Mouse (Mus musculus) stomach, postnatal 0 days (tissue): ENCODE measurements around the gene Rarres1. TPM values are rescaled to one million over a fixed set of nuclear protein-coding genes. Genes with fewer than 3 reads are reported as not detected.

ENCODE experiments used
- ATAC-seq: fragments of 200-750 bp; cut with Nextera tagmentation; 2 replicates; pipeline ENCODE4 v1.8.0; 2017; ENCODE audit not compliant: low FRiP score, low TSS enrichment
- DNase-seq: peaks from one replicate; pipeline ENCODE4 v3.0.0-alpha.2; 2016; ENCODE audit warnings: low spot score
- H3K27ac ChIP-seq: fragments of 300-500 bp; sonication (generic); replicated peaks from 2 replicates; pipeline ENCODE4 v1.5.1; 2014; ENCODE audit warnings: mild to moderate bottlenecking, control low read depth
- H3K27me3 ChIP-seq: fragments of 300-500 bp; sonication (generic); 2 replicates; pipeline ENCODE4 v1.6.1; 2014; ENCODE audit warnings: low read length; ENCODE audit not compliant: control insufficient read depth, insufficient read depth
- H3K36me3 ChIP-seq: fragments of 300-500 bp; sonication (generic); 2 replicates; pipeline ENCODE4 v1.6.1; 2014; ENCODE audit warnings: low read length, mixed read lengths; ENCODE audit not compliant: control insufficient read depth, insufficient read depth
- H3K4me1 ChIP-seq: fragments of 300-500 bp; sonication (generic); replicated peaks from 2 replicates; pipeline ENCODE4 v1.6.1; 2014; ENCODE audit warnings: antibody characterized with exemption; ENCODE audit not compliant: control insufficient read depth, insufficient read depth
- H3K4me2 ChIP-seq: fragments of 300-500 bp; sonication (generic); replicated peaks from 2 replicates; pipeline ENCODE4 v1.6.1; 2014; ENCODE audit warnings: low read depth, mild to moderate bottlenecking, control low read depth, moderate library complexity
- H3K4me3 ChIP-seq: fragments of 300-500 bp; sonication (generic); 2 replicates; pipeline ENCODE4 v1.5.1; 2014; ENCODE audit warnings: low read depth, low read length, control low read depth
- H3K9ac ChIP-seq: fragments of 300-500 bp; sonication (generic); 2 replicates; pipeline ENCODE4 v1.6.1; 2014; ENCODE audit warnings: mild to moderate bottlenecking, low read length, control low read depth, mixed read lengths
- H3K9me3 ChIP-seq: fragments of 300-500 bp; sonication (generic); 2 replicates; pipeline ENCODE4 v1.6.1; 2016; ENCODE audit warnings: low read length; ENCODE audit not compliant: control insufficient read depth
- CTCF ChIP-seq: IDR thresholded peaks from 2 replicates; pipeline ENCODE4 v1.5.1; 2016; ENCODE audit warnings: antibody characterized with exemption, low read depth, mild to moderate bottlenecking, moderate library complexity
- EP300 ChIP-seq: optimal IDR thresholded peaks from 2 replicates; pipeline ENCODE3; 2016; ENCODE audit warnings: antibody characterized with exemption
- WGBS: fragments of 180-500 bp; shearing (Covaris S2); extraction: QIAGEN DNeasy Blood & Tissue Kit; methylation state at CpG from one replicate; pipeline ENCODE4 v1.1.7; 2014; 5-methylcytosine and 5-hydroxymethylcytosine counted together
- polyA plus RNA-seq: library from polyadenylated mRNA; unstranded; fragments of >200 nt; fragmentation: Nextera tagmentation; extraction: Ambion mirVana; gene quantifications from 2 replicates; pipeline ENCODE4 v1.2.1, GENCODE M21; 2015

Gene Rarres1
- polyA plus RNA-seq, 1 experiment from 2014 or later = 3.1 TPM

GRCm38 (mm10) chr3:67553281-67553680, 38.0 kb upstream of the Rarres1 start:
- no peak for DNase-seq
- Histone ChIP-seq H3K4me1 (no peaks in the 10 kb centered on the region), H3K27me3 (no peaks in the 10 kb centered on the region), H3K4me3 (no peak overlapping the region), H3K9ac (no peak overlapping the region), H3K27ac (no peak overlapping the region), H3K4me2 (peak overlapping the region; percentile 17; the same call in 1 of the 2 replicates), H3K9me3 (no peaks in the 10 kb centered on the region), H3K36me3 (no peaks in the 10 kb centered on the region)
- TF ChIP-seq EP300 (no peak), CTCF (no peak)
- 39% methylated on average over 4 of the region's 4 CpGs for WGBS
- no peak for ATAC-seq

GRCm38 (mm10) chr3:67551193-67551592, 35.9 kb upstream of the Rarres1 start:
- Histone ChIP-seq H3K4me2 (no peak overlapping the region), H3K36me3 (no peaks in the 10 kb centered on the region), H3K4me1 (no peaks in the 10 kb centered on the region), H3K9me3 (no peaks in the 10 kb centered on the region), H3K4me3 (no peak overlapping the region), H3K27me3 (no peaks in the 10 kb centered on the region), H3K27ac (no peak overlapping the region), H3K9ac (no peak overlapping the region)
- no peak for DNase-seq
- 49% methylated on average over 3 of the region's 3 CpGs for WGBS
- no peak for TF ChIP-seq EP300
- TF ChIP-seq CTCF = no peak
- no peak for ATAC-seq

- Histone ChIP-seq H3K4me1 (no peaks in the 10 kb centered on the region), H3K27ac (no peak overlapping the region), H3K9me3 (no peaks in the 10 kb centered on the region), H3K36me3 (no peaks in the 10 kb centered on the region), H3K27me3 (no peaks in the 10 kb centered on the region), H3K4me3 (no peak overlapping the region), H3K9ac (no peak overlapping the region), H3K4me2 (no peak overlapping the region)
- ATAC-seq (no peak), DNase-seq (no peak)
- 60% methylated on average over 8 of the region's 8 CpGs for WGBS
- TF ChIP-seq CTCF (no peak), EP300 (no peak)
Measured at GRCm38 (mm10) chr3:67543630-67544029, 28.3 kb upstream of the Rarres1 start.

GRCm38 (mm10) chr3:67524768-67525167, 9.4 kb upstream of the Rarres1 start:
- ATAC-seq = no peak

GRCm38 (mm10) chr3:67522709-67523108, 7.4 kb upstream of the Rarres1 start:
- H3K9ac ChIP-seq = no peak overlapping the region
- TF ChIP-seq CTCF (no peak), EP300 (no peak)
- WGBS = 76% methylated on average over 8 of the region's 8 CpGs

More at GRCm38 (mm10) chr3:67524768-67525167, 9.4 kb upstream of the Rarres1 start:
- Histone ChIP-seq H3K27me3 (no peaks in the 10 kb centered on the region), H3K4me3 (no peak overlapping the region), H3K9ac (no peak overlapping the region), H3K27ac (no peak overlapping the region), H3K4me1 (no peaks in the 10 kb centered on the region), H3K36me3 (no peaks in the 10 kb centered on the region), H3K4me2 (no peak overlapping the region), H3K9me3 (no peaks in the 10 kb centered on the region)
- WGBS = 74% methylated on average over 6 of the region's 6 CpGs
- no peak for DNase-seq
- TF ChIP-seq CTCF (no peak), EP300 (no peak)

GRCm38 (mm10) chr3:67520568-67521143, 5.3 kb upstream of the Rarres1 start:
- H3K4me2 ChIP-seq = no peak overlapping the region
- no peaks in the 10 kb centered on the region for H3K36me3 ChIP-seq
- H3K27ac ChIP-seq = no peak overlapping the region
- TF ChIP-seq EP300 = no peak
- no peak for TF ChIP-seq CTCF
- no peaks in the 10 kb centered on the region for H3K27me3 ChIP-seq
- H3K9ac ChIP-seq = no peak overlapping the region
- no peak overlapping the region for H3K4me3 ChIP-seq
- H3K4me1 ChIP-seq = no peaks in the 10 kb centered on the region
- ATAC-seq = no peak
- no peak for DNase-seq
- H3K9me3 ChIP-seq = no peaks in the 10 kb centered on the region
- 86% methylated on average over 5 of the region's 5 CpGs for WGBS

More at GRCm38 (mm10) chr3:67522709-67523108, 7.4 kb upstream of the Rarres1 start:
- H3K4me2 ChIP-seq = no peak overlapping the region
- no peaks in the 10 kb centered on the region for H3K9me3 ChIP-seq
- no peaks in the 10 kb centered on the region for H3K36me3 ChIP-seq
- no peaks in the 10 kb centered on the region for H3K27me3 ChIP-seq
- no peak for ATAC-seq
- H3K4me1 ChIP-seq = no peaks in the 10 kb centered on the region
- no peak for DNase-seq
- no peak overlapping the region for H3K4me3 ChIP-seq
- H3K27ac ChIP-seq = no peak overlapping the region
